Mouse (Mus musculus) CH12.LX (cell line): ENCODE results near the gene Ptgis.

Experiments used
- CHD1 ChIP-seq: IDR thresholded peaks from 2 replicates; pipeline ENCODE4 v1.6.1; 2012; ENCODE audit warnings: low read depth, low read length, improper control_type of control experiment, inconsistent platforms
- CTCF ChIP-seq, 2 experiments: IDR thresholded peaks in 1 of 2; conservative IDR thresholded peaks in 1 of 2; 2 replicates each; pipeline ENCODE4 v1.5.1; 2011 to 2012; ENCODE audit warnings: low read depth in 2 of 2, low read length in 2 of 2, improper control_type of control experiment in 1 of 2, inconsistent platforms in 1 of 2, mild to moderate bottlenecking in 1 of 2, moderate library complexity in 1 of 2
- EP300 ChIP-seq: IDR thresholded peaks from 2 replicates; pipeline ENCODE4 v1.6.1; 2011; ENCODE audit warnings: low read length, improper control_type of control experiment
- MAZ ChIP-seq: IDR thresholded peaks from 2 replicates; pipeline ENCODE4 v1.6.1; 2012; ENCODE audit warnings: low read depth, mild to moderate bottlenecking, inconsistent platforms, low read length, improper control_type of control experiment, moderate library complexity
- MYC ChIP-seq: IDR thresholded peaks from 2 replicates; pipeline ENCODE4 v1.6.1; 2011; ENCODE audit warnings: low read depth, mild to moderate bottlenecking, improper control_type of control experiment, low read length
- POLR2A ChIP-seq: IDR thresholded peaks from 2 replicates; pipeline ENCODE4 v1.6.1; 2011; ENCODE audit warnings: low read depth, mild to moderate bottlenecking, improper control_type of control experiment, low read length
- SIN3A ChIP-seq: IDR thresholded peaks from 2 replicates; pipeline ENCODE4 v1.6.1; 2012; ENCODE audit warnings: low read length, improper control_type of control experiment, inconsistent platforms

DNA sequence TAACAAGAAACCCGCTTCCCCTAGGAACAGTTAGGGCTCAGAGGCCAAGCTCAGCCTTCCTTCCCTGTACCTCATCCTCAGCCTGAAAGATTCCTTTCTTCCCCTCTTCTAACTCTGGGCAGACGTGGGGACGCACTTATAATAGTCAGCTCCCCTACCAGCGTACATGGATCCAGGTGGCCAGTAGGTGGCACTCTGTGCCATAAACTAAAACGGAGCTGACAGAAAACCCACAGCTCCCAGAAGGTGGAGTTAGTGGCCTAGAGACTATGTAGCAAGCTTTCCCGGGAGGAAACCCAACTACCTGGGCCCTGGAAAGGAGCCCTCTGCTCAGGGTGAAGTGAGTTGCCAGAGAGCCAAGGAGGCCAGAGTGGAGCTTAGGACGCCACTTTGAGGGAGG lies 18.3 kb downstream of the Ptgis start:
- TF ChIP-seq CTCF (conservative IDR thresholded peaks at IDR 0.05 in 1 of 2, IDR thresholded peaks at IDR 0.05 in 1 of 2; ENCODE audit: low read depth in 2 of 2, low read length in 2 of 2), result peak; percentile 62 to 99; a peak in 3 of 4 replicates
- TF ChIP-seq POLR2A, result no peak
- no peak for TF ChIP-seq EP300
- no peak for TF ChIP-seq CHD1
- TF ChIP-seq SIN3A, result no peak
- no peak for TF ChIP-seq MAZ
- TF ChIP-seq MYC, result no peak
